Mouse (Mus musculus) liver, postnatal 0 days (tissue): ENCODE results near the gene Gm37240. TPM values are rescaled to one million over a fixed set of nuclear protein-coding genes. Genes with fewer than 3 reads are reported as not detected.

Experiments used
- ATAC-seq: fragments of 200-750 bp; cut with Nextera tagmentation; 2 replicates; pipeline ENCODE4 v1.8.0; 2017; ENCODE audit warnings: mild to moderate bottlenecking, moderate library complexity
- DNase-seq: peaks from one replicate; pipeline ENCODE4 v3.0.0-alpha.2; 2016
- H3K27ac ChIP-seq: fragments of 300-500 bp; sonication (generic); 2 replicates; pipeline ENCODE4 v1.5.1; 2014; ENCODE audit warnings: antibody characterized with exemption, moderate library complexity, mild to moderate bottlenecking, low read depth
- H3K27me3 ChIP-seq: fragments of 300-500 bp; sonication (generic); 2 replicates; pipeline ENCODE4 v1.6.1; 2014; ENCODE audit warnings: low read length, control low read depth, mixed read lengths; ENCODE audit not compliant: insufficient read depth
- H3K36me3 ChIP-seq: fragments of 300-500 bp; sonication (generic); replicated peaks from 2 replicates; pipeline ENCODE4 v1.6.1; 2014; ENCODE audit warnings: mild to moderate bottlenecking, control low read depth, low read length, moderate library complexity, mixed read lengths; ENCODE audit not compliant: insufficient read depth
- H3K4me1 ChIP-seq: fragments of 300-500 bp; sonication (generic); 2 replicates; pipeline ENCODE4 v1.6.1; 2014; ENCODE audit warnings: antibody characterized with exemption, mild to moderate bottlenecking, control low read depth; ENCODE audit not compliant: insufficient read depth
- H3K4me2 ChIP-seq: fragments of 300-500 bp; sonication (generic); 2 replicates; pipeline ENCODE4 v1.6.1; 2014; ENCODE audit warnings: low read depth, mild to moderate bottlenecking, low read length, moderate library complexity, mixed read lengths
- H3K4me3 ChIP-seq: fragments of 300-500 bp; sonication (generic); 2 replicates; pipeline ENCODE4 v1.5.1; 2014; ENCODE audit warnings: low read depth, low read length
- H3K9ac ChIP-seq: fragments of 300-500 bp; sonication (generic); replicated peaks from 2 replicates; pipeline ENCODE4 v1.6.1; 2014; ENCODE audit warnings: mild to moderate bottlenecking, moderate library complexity
- H3K9me3 ChIP-seq: fragments of 300-500 bp; sonication (generic); 2 replicates; pipeline ENCODE4 v1.6.1; 2016; ENCODE audit warnings: mild to moderate bottlenecking, control low read depth, low read length, mixed read lengths
- CTCF ChIP-seq: sonication (generic); IDR thresholded peaks from 2 replicates; pipeline ENCODE4 v1.5.1; 2016; ENCODE audit warnings: antibody characterized with exemption, low read depth
- EP300 ChIP-seq: IDR thresholded peaks from 2 replicates; pipeline ENCODE4 v1.6.1; 2016; ENCODE audit warnings: antibody characterized with exemption, low read depth, mild to moderate bottlenecking
- WGBS: fragments of 180-500 bp; shearing (Covaris S2); extraction: QIAGEN DNeasy Blood & Tissue Kit; methylation state at CpG from one replicate; pipeline ENCODE4 v1.1.7; 2014; ENCODE audit not compliant: insufficient replicate concordance; 5-methylcytosine and 5-hydroxymethylcytosine counted together
- polyA plus RNA-seq: library from polyadenylated mRNA; unstranded; fragments of >200 nt; fragmentation: Nextera tagmentation; extraction: Ambion mirVana; gene quantifications from 2 replicates; pipeline ENCODE4 v1.2.1, GENCODE M21; 2015

Gm37240 gene
- polyA plus RNA-seq, 1 experiment from 2014 or later: 0.72 TPM

GRCm38 (mm10) chr3:85764008-85764834 lies 123.1 kb downstream of the Gm37240 start:
- ATAC-seq: no peak

GRCm38 (mm10) chr3:85757944-85758343 lies 129.4 kb downstream of the Gm37240 start:
- TF ChIP-seq CTCF: no peak
- no peak for TF ChIP-seq EP300
- H3K4me3 ChIP-seq: no peak overlapping the region
- H3K4me2 ChIP-seq: no peak overlapping the region
- no peaks in the 10 kb centered on the region for H3K27me3 ChIP-seq
- no peaks in the 10 kb centered on the region for H3K4me1 ChIP-seq
- H3K9me3 ChIP-seq: no peaks in the 10 kb centered on the region
- H3K27ac ChIP-seq: no peak overlapping the region
- ATAC-seq: no peak
- WGBS: 36% methylated on average over 2 of the region's 2 CpGs
- H3K36me3 ChIP-seq: no peaks in the 10 kb centered on the region
- no peak overlapping the region for H3K9ac ChIP-seq
- DNase-seq: no peak

More at GRCm38 (mm10) chr3:85764008-85764834, 123.1 kb downstream of the Gm37240 start:
- Histone ChIP-seq H3K4me3 (no peak overlapping the region), H3K27me3 (no peaks in the 10 kb centered on the region), H3K4me2 (no peak overlapping the region), H3K27ac (no peak overlapping the region), H3K4me1 (no peaks in the 10 kb centered on the region), H3K9me3 (no peaks in the 10 kb centered on the region), H3K36me3 (no peaks in the 10 kb centered on the region), H3K9ac (no peak overlapping the region)
- TF ChIP-seq EP300 (no peak), CTCF (no peak)
- DNase-seq: no peak
- WGBS: 73% methylated on average over 18 of the region's 18 CpGs

GRCm38 (mm10) chr3:85757435-85757834 lies 129.9 kb downstream of the Gm37240 start:
- no peaks in the 10 kb centered on the region for H3K4me1 ChIP-seq
- H3K9me3 ChIP-seq: no peaks in the 10 kb centered on the region
- no peak overlapping the region for H3K27ac ChIP-seq
- no peak overlapping the region for H3K4me2 ChIP-seq
- ATAC-seq (no peak), DNase-seq (no peak)
- TF ChIP-seq CTCF (no peak), EP300 (no peak)
- 86% methylated on average over 4 of the region's 4 CpGs for WGBS
- no peaks in the 10 kb centered on the region for H3K27me3 ChIP-seq
- no peak overlapping the region for H3K9ac ChIP-seq
- H3K4me3 ChIP-seq: no peak overlapping the region
- no peaks in the 10 kb centered on the region for H3K36me3 ChIP-seq

- no peak for TF ChIP-seq CTCF
- no peak for TF ChIP-seq EP300
- no peak overlapping the region for H3K4me3 ChIP-seq
- WGBS: 53% methylated on average over 4 of the region's 4 CpGs
- no peaks in the 10 kb centered on the region for H3K9me3 ChIP-seq
- DNase-seq (no peak), ATAC-seq (no peak)
- H3K4me1 ChIP-seq: no peaks in the 10 kb centered on the region
- no peaks in the 10 kb centered on the region for H3K27me3 ChIP-seq
- no peaks in the 10 kb centered on the region for H3K36me3 ChIP-seq
- H3K9ac ChIP-seq: no peak overlapping the region
- H3K27ac ChIP-seq: no peak overlapping the region
- no peak overlapping the region for H3K4me2 ChIP-seq
Observed at GRCm38 (mm10) chr3:85749348-85749747, 138.0 kb downstream of the Gm37240 start.

- no peak overlapping the region for H3K27ac ChIP-seq
- WGBS: 36% methylated on average over 4 of the region's 4 CpGs
- H3K27me3 ChIP-seq: no peaks in the 10 kb centered on the region
- TF ChIP-seq EP300: no peak
- no peak for TF ChIP-seq CTCF
- H3K4me2 ChIP-seq: no peak overlapping the region
- H3K4me1 ChIP-seq: no peaks in the 10 kb centered on the region
- no peak overlapping the region for H3K4me3 ChIP-seq
- no peak overlapping the region for H3K9ac ChIP-seq
- DNase-seq (no peak), ATAC-seq (no peak)
- no peaks in the 10 kb centered on the region for H3K9me3 ChIP-seq
- no peaks in the 10 kb centered on the region for H3K36me3 ChIP-seq
Observed at GRCm38 (mm10) chr3:85748863-85749262, 138.5 kb downstream of the Gm37240 start.

- ATAC-seq (no peak), DNase-seq (no peak)
- TF ChIP-seq EP300: no peak
- Histone ChIP-seq H3K4me2 (no peak overlapping the region), H3K27ac (no peak overlapping the region), H3K36me3 (no peaks in the 10 kb centered on the region), H3K9me3 (no peaks in the 10 kb centered on the region), H3K9ac (no peak overlapping the region), H3K27me3 (no peaks in the 10 kb centered on the region), H3K4me1 (no peaks in the 10 kb centered on the region), H3K4me3 (no peak overlapping the region)
- 64% methylated on average over 4 of the region's 4 CpGs for WGBS
Observed at GRCm38 (mm10) chr3:85746116-85746515, 141.2 kb downstream of the Gm37240 start.
